Mouse (Mus musculus) frontal cortex, adult (tissue): ENCODE results near the gene Fam227a.

Source experiments
- ATAC-seq: cut with Nextera tagmentation; 2 replicates; pipeline ENCODE4 v1.9.2; 2017; ENCODE audit warnings: mild to moderate bottlenecking, moderate library complexity, mixed read lengths; ENCODE audit not compliant: low TSS enrichment

Fam227a gene

DNA sequence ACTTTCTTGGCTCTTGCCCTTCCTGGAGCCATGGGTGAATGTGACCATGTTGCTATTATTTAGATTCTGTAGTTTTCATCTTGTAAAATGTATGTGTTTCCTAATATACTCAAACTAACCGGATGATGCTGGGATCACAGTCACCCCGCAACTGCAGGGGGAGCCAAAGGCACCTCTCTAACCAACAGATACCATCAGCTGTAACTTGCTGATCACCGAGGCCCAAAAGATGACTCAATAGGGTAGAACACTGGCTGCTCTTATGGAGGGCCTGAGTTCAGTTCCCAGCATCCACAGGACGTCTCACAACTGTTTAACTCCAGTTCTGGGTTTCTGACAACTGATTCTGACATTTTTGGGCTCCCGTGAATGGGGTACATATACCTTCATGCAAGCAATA lies 42.0 kb downstream of the Fam227a start:
- ATAC-seq = no peak

- no peak for ATAC-seq
These were observed 43.3 kb downstream of the Fam227a start for GRCm38 (mm10) chr15:79615501-79615900.

- no peak for ATAC-seq
These were observed 49.5 kb downstream of the Fam227a start for GRCm38 (mm10) chr15:79609226-79609625.

DNA sequence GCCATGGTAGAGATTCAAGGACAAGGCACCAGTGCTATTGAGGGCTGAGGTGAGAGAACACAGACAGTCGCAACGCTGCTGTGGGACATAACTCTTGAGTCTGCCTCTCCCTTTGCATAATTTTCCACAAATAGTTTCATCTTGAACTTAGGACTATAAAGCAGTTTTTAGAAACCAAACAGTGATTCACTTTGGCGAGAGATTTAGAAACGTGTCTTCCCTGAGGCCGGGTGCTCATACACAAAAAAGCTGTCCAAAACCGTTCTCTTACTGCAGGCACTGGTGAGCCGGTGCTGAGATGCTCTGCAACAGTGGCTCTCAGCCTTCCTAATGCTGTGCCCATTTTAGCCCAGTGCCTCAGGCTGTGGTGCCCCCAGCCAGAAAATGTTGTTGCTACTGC lies 50.5 kb downstream of the Fam227a start:
- peak; percentile 77 for ATAC-seq

- peak; percentile 68; the same call in 1 of the 2 replicates for ATAC-seq
These were observed 51.0 kb downstream of the Fam227a start for GRCm38 (mm10) chr15:79607757-79608156.

DNA sequence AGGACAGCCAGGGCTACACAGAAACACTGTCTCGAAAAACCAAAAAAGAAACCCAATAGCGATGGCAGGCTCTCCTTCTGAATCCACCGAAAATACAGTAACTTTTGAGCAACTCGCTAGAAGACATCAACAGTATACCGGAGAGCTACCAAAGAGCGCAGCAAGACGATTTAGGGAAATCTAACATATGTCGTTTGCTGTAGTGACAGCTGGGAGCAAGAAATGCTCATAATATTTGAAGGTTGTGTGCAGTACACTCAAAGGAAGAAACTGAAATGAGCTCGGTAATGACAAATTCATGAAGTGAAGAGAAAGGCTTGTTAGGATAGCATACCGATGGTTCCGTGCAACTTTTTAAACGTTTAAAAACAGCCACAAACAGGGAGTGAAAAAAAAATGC lies 52.6 kb downstream of the Fam227a start:
- 0 out of 2 replicates have a peak, but pooled peaks have one; percentile 25 for ATAC-seq

DNA sequence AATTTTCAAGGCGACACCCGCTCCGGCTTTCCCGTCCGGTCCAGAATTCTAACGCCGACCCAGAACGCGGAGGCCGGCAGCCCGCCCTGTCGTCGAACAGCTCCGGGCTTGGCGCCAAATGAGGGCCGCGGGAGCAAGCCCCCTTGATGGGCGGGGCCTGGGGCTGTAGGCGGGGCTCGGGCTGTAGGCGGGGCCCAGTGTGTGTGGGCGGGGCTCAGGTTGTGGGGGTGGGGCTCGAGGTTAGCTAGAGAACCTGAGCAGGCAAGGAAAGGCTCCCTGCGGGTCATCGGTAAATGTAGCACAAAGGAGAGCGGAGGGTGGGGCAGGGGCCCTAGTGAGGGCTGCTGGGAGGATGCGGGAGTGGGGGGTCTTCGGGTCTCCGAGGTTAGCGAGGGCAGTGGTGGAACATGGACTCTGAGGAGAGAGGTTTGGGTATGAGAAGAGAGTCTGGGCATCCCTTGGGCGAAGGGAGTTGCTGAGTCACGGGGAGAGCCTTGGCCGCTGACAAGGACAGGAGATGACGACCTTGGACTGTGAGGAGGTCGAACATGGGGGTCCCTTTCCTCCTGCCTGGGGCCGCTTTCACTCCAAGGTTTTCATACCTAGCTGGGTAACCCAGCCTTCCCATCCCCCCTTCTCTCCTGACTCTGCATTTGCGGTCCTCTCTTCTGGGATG lies 53.6 kb downstream of the Fam227a start, which contains the start of gene Dmc1:
Dmc1 (minus strand) TSS at position 120 of the 676 bp plus-strand sequence.
- no peak for ATAC-seq

DNA sequence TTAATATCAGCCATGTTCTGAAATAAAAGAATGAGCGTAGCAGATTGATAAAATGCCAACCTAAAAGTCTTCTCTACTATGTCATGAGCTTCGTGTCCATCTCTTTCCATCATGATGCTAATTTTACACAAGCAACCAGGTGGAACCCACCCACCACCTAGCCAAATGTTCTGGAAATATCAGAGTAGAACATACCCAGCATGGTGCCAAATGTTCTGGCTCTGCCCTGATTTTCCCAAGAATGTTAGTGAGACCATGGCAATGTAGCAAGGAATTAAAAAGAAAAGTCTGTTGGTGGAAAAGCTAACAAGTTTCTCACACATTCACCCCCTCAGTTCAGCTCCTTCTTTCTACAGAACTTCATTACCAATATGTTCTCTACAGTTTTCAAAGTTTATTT lies 58.6 kb downstream of the Fam227a start:
- ATAC-seq = peak; percentile 65; the same call in 1 of the 2 replicates

DNA sequence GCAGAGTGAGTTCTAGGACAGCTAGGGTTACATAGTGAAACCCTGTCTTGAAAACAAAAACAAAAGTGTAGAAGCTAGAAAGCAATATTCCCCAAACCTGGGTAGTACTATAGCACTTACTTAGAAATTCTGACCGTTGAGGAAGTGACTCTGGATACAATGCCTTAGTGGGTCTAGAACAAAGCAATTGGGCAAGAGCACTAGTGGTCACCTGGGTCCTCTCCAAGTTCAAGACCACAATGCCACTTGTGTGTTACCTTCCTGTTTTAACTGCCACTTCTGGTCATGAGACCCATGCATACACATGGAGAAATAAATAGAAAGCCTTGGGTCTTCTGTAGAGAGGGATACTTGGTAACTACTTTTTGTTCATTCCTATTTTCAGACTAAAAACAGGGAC lies 60.0 kb downstream of the Fam227a start:
- ATAC-seq = no peak

DNA sequence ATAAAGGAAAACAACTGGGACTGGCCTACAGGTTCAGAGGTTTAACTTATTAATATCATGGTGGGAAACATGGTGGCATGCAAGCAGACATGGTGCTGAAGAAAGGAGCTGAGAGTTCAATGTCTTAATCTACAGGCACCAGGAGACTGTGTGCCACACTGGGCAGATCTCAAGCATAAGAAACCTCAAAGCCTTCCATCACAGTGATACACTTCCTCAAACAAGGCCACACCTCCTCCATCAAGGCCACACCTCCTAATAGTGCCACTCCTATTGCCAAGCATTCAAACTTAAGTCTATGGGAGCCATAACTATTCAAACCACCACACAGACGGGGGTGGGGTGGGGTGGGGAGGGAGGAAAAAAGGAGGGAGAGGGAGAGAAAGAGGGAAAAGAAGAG lies 77.2 kb downstream of the Fam227a start:
- ATAC-seq = no peak

DNA sequence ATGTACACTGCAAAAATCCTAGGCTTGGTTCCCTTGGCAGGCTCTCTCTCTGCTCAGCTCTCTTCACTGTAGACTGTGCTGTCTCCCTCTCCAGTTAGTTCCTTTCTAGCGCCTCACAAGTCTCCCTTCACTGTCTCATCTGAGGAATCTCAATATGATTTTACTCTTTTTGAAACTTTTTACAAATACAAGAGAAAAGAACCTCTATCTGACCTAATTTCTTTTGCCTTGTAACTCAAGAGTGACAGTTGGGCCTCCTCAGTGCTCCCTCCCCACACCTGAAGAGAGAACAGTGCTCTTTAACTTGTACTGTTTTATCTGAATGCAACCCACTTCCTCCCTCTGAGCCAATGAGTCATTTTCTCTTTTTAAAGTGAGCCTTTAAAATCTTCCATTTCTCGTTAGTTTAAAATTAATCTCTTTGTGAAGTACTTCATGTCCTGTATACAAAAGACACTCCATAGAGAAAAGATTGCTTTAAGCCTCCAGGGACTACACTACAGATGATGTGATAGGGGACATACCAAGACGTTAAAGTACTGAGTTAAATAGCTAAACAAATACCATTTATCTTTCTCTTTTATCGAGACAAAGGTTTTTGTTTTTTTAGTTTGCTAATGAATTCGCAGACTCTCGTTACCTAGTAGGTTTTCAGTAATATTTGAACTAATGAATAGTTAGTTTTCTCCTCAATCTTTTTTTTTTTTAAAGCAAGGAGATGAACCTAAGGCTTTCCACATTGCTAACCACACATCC lies 80.9 kb downstream of the Fam227a start:
- ATAC-seq = peak; percentile 95

- ATAC-seq = no peak
These were observed 81.8 kb downstream of the Fam227a start for GRCm38 (mm10) chr15:79576947-79577346.

GRCm38 (mm10) chr15:79575543-79576222 lies 83.1 kb downstream of the Fam227a start:
- peak; percentile 47; the same call in 1 of the 2 replicates for ATAC-seq

GRCm38 (mm10) chr15:79562417-79562816 lies 96.3 kb downstream of the Fam227a start:
- ATAC-seq = peak; percentile 87

DNA sequence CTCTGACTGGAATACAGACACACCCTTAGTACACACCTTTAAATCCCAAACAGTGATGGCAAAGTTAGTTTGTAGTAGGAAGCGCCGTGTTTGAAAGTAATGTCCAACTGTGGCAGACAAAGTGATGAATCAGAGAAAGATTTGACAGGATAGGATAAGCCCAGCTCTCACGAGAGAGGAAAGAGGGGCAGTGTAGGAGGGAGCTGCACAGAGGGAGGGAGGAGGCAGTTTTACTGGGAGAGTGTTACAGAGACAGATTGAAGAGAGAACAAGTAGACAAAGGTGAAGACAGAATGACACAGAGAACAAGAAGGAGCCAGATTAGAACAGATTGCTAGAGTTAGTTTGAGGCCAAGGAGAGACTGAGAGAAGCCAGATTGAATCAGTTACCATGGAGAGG lies 99.1 kb downstream of the Fam227a start:
- ATAC-seq = 0 out of 2 replicates have a peak, but pooled peaks have one; percentile 34
